Comparison of ENCODE assay signal across 8 mouse cellular contexts in the genomic region with DNA sequence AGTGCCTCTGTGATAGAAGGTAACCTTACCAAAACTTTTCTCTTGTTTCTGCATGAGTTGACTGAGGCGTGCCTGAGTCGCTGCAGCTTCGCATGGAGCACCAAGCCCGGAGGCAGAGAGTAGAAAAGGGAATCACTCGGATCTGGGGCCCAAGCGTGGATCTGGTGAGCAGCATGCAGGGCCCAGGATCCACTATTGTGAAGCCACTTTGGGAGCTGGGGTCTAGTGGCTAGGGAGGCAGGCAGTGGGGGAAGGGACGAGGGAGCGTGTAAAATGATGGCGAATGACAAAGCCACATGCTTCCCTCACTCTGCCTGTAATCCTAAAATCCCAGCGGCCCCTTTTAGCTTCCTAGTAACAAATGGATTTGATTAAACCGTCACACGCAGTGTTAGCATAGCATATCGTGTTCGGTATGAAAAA.
A peak's percentile ranks its signal among the peaks of the same experiment; 100 is the strongest.
DNase-seq lines count a peak whose midpoint lies in the region; ATAC-seq and TF ChIP-seq lines count a peak whose summit lies in the region.

No protein-coding gene starts in this region.

- H3K27me3 ChIP-seq in lung, embryonic 16.5 days (ENCODE audit: control insufficient read depth, insufficient read depth, low read depth, low read length), result peaks cover 8% of the 10 kb centered on the region
- H3K27me3 ChIP-seq in limb, embryonic 14.5 days (ENCODE audit: control insufficient read depth, insufficient read depth, low read length), result peaks cover 18% of the 10 kb centered on the region
- peaks cover 6% of the 10 kb centered on the region for H3K27me3 ChIP-seq in stomach, embryonic 16.5 days (ENCODE audit: control insufficient read depth, insufficient read depth, low read length)

- DNase-seq in cerebellum, postnatal 10 days, result peak; percentile 29 to 43
- DNase-seq in cerebellum, adult 11 months, result no peak
- DNase-seq in lung, postnatal 4 days, result no peak
- DNase-seq in limb, embryonic 14.5 days (ENCODE audit: low spot score), result peak; percentile 64
- no peak for DNase-seq in lung, adult 2 months
- DNase-seq in spleen, adult 12 weeks (ENCODE audit: low spot score), result no peak

- TF ChIP-seq POLR2A in limb, embryonic 14.5 days (IDR thresholded peaks at IDR 0.05; ENCODE audit: borderline replicate concordance, extremely low read depth, insufficient read depth, insufficient read length), result no peak
- no peak for TF ChIP-seq POLR2A in lung, adult 2 months (IDR thresholded peaks at IDR 0.05; ENCODE audit: borderline replicate concordance, extremely low read depth, low read depth, low read length)

- H3K9ac ChIP-seq in lung, embryonic 16.5 days (ENCODE audit: low read length), result peak overlapping the region; percentile 44; the same call in 1 of the 2 replicates
- H3K9ac ChIP-seq in limb, embryonic 14.5 days (ENCODE audit: low read depth, low read length, severe bottlenecking), result peak overlapping the region; percentile 29; the same call in 1 of the 2 replicates
- H3K9ac ChIP-seq in stomach, embryonic 16.5 days (ENCODE audit: low read length), result peak overlapping the region; percentile 32

- 0 out of 2 replicates have a peak, but pooled peaks have one; percentile 29 for ATAC-seq in lung, embryonic 16.5 days (ENCODE audit: low read depth)
- ATAC-seq in limb, embryonic 14.5 days (ENCODE audit: low FRiP score, low read depth), result peak; percentile 70
- no peak for ATAC-seq in stomach, embryonic 16.5 days (ENCODE audit: insufficient read depth, low FRiP score)

- H3K27ac ChIP-seq in lung, embryonic 16.5 days (ENCODE audit: low read length), result no peak overlapping the region
- no peak overlapping the region for H3K27ac ChIP-seq in limb, embryonic 14.5 days (replicated peaks; ENCODE audit: low read depth, low read length)
- no peak overlapping the region for H3K27ac ChIP-seq in stomach, embryonic 16.5 days (ENCODE audit: low read length)

- TF ChIP-seq CTCF in lung, adult 2 months (IDR thresholded peaks at IDR 0.05; ENCODE audit: insufficient read depth, low read length), result no peak

- H3K9me3 ChIP-seq in lung, embryonic 16.5 days (ENCODE audit: control insufficient read depth, low read length), result no peaks in the 10 kb centered on the region
- H3K9me3 ChIP-seq in limb, embryonic 14.5 days (ENCODE audit: control insufficient read depth, low read length), result no peaks in the 10 kb centered on the region
- no peaks in the 10 kb centered on the region for H3K9me3 ChIP-seq in stomach, embryonic 16.5 days (replicated peaks; ENCODE audit: control insufficient read depth, low read length)

- no peaks in the 10 kb centered on the region for H3K36me3 ChIP-seq in lung, embryonic 16.5 days (ENCODE audit: control insufficient read depth, insufficient read depth, low read length)
- H3K36me3 ChIP-seq in limb, embryonic 14.5 days (ENCODE audit: control insufficient read depth, insufficient read depth, low read length), result no peaks in the 10 kb centered on the region
- H3K36me3 ChIP-seq in stomach, embryonic 16.5 days (ENCODE audit: control insufficient read depth, insufficient read depth, low read length), result no peaks in the 10 kb centered on the region

- WGBS in lung, embryonic 16.5 days, result 4% methylated on average over 14 of the region's 14 CpGs
- WGBS in limb, embryonic 14.5 days, result 2% methylated on average over 14 of the region's 14 CpGs
- 4% methylated on average over 14 of the region's 14 CpGs for WGBS in stomach, embryonic 16.5 days
- WGBS in lung, adult 2 months, result 8% methylated on average over 14 of the region's 14 CpGs

- H3K4me1 ChIP-seq in lung, embryonic 16.5 days (replicated peaks; ENCODE audit: control insufficient read depth, insufficient read depth, low read length), result peaks cover 20% of the 10 kb centered on the region
- peaks cover 12% of the 10 kb centered on the region for H3K4me1 ChIP-seq in limb, embryonic 14.5 days (ENCODE audit: control insufficient read depth, insufficient read depth, low read length)
- peaks cover 10% of the 10 kb centered on the region; the same call in 1 of the 2 replicates for H3K4me1 ChIP-seq in stomach, embryonic 16.5 days (ENCODE audit: control insufficient read depth, insufficient read depth, low read length)
- H3K4me1 ChIP-seq in lung, adult 2 months (ENCODE audit: control insufficient read depth, insufficient read depth, low read length), result no peaks in the 10 kb centered on the region

- peak overlapping the region; percentile 57 for H3K4me2 ChIP-seq in lung, embryonic 16.5 days (ENCODE audit: low read depth, low read length)
- peak overlapping the region; percentile 62 for H3K4me2 ChIP-seq in limb, embryonic 14.5 days (replicated peaks; ENCODE audit: low read depth, low read length, severe bottlenecking)
- H3K4me2 ChIP-seq in stomach, embryonic 16.5 days (ENCODE audit: low read depth, low read length), result peak overlapping the region; percentile 67

- peak overlapping the region; percentile 30 for H3K4me3 ChIP-seq in lung, embryonic 16.5 days (ENCODE audit: low read length)
- H3K4me3 ChIP-seq in limb, embryonic 14.5 days (replicated peaks; ENCODE audit: low read length), result peak overlapping the region; percentile 36
- H3K4me3 ChIP-seq in stomach, embryonic 16.5 days (replicated peaks; ENCODE audit: low read length), result peak overlapping the region; percentile 48
- no peak overlapping the region for H3K4me3 ChIP-seq in lung, adult 2 months (replicated peaks; ENCODE audit: extremely low read depth, low read depth, low read length)

Comparison
In these comparisons a context has a peak if more than half of its experiments do, and no peak if none do; other contexts are left out.
1. DNase-seq: peak in cerebellum, postnatal 10 days (2 of 2) and limb, embryonic 14.5 days (single experiment); none in cerebellum, adult 11 months (single experiment), lung, postnatal 4 days (0 of 2), lung, adult 2 months (single experiment) and spleen, adult 12 weeks (single experiment).
2. Peak in every context shown above with its lines, with median percentiles within 50 percentile points of each other: H3K4me2 ChIP-seq and H3K9ac ChIP-seq.